Mouse (Mus musculus) midbrain, embryonic 16.5 days (tissue): ENCODE results near the gene Slc12a8. TPM values are rescaled to one million over a fixed set of nuclear protein-coding genes. Genes with fewer than 3 reads are reported as not detected.

Experiments used
- ATAC-seq: fragments of 200-750 bp; cut with Nextera tagmentation; 2 replicates; pipeline ENCODE4 v1.8.0; 2017; ENCODE audit warnings: moderate TSS enrichment
- H3K27ac ChIP-seq: fragments of 300-500 bp; sonication (generic); 2 replicates; pipeline ENCODE4 v1.5.1; 2014; ENCODE audit warnings: mild to moderate bottlenecking, low read length, mixed read lengths
- H3K27me3 ChIP-seq: fragments of 300-500 bp; sonication (generic); 2 replicates; pipeline ENCODE4 v1.6.1; 2014; ENCODE audit warnings: low read depth, low read length, mixed read lengths; ENCODE audit not compliant: control insufficient read depth, insufficient read depth
- H3K36me3 ChIP-seq: fragments of 300-500 bp; sonication (generic); 2 replicates; pipeline ENCODE4 v1.6.1; 2014; ENCODE audit warnings: mild to moderate bottlenecking, low read length, moderate library complexity, mixed read lengths; ENCODE audit not compliant: control insufficient read depth, insufficient read depth
- H3K4me1 ChIP-seq: fragments of 300-500 bp; sonication (generic); 2 replicates; pipeline ENCODE4 v1.6.1; 2014; ENCODE audit warnings: mild to moderate bottlenecking, low read length, mixed read lengths; ENCODE audit not compliant: control insufficient read depth, insufficient read depth
- H3K4me2 ChIP-seq: fragments of 300-500 bp; sonication (generic); 2 replicates; pipeline ENCODE4 v1.6.1; 2014; ENCODE audit warnings: mild to moderate bottlenecking, low read length, mixed read lengths
- H3K4me3 ChIP-seq: fragments of 300-500 bp; sonication (generic); 2 replicates; pipeline ENCODE4 v1.5.1; 2014; ENCODE audit warnings: low read depth, mild to moderate bottlenecking, low read length, moderate library complexity, mixed read lengths
- H3K9ac ChIP-seq: fragments of 300-500 bp; sonication (generic); 2 replicates; pipeline ENCODE4 v1.6.1; 2014; ENCODE audit warnings: low read depth, low read length, mixed read lengths
- H3K9me3 ChIP-seq: fragments of 300-500 bp; sonication (generic); replicated peaks from 2 replicates; pipeline ENCODE4 v1.6.1; 2014; ENCODE audit warnings: mild to moderate bottlenecking, low read length, mixed read lengths; ENCODE audit not compliant: control insufficient read depth, poor library complexity, severe bottlenecking
- WGBS: fragments of 180-500 bp; shearing (Covaris S2); extraction: QIAGEN DNeasy Blood & Tissue Kit; methylation state at CpG from one replicate; pipeline ENCODE4 v1.1.7; 2014; 5-methylcytosine and 5-hydroxymethylcytosine counted together
- polyA plus RNA-seq: library from polyadenylated mRNA; unstranded; fragments of >200 nt; fragmentation: Nextera tagmentation; extraction: Ambion mirVana; gene quantifications from 2 replicates; pipeline ENCODE4 v1.2.1, GENCODE M21; 2015

The Slc12a8 gene
- polyA plus RNA-seq, 1 experiment from 2014 or later, result 1.1 TPM

DNA sequence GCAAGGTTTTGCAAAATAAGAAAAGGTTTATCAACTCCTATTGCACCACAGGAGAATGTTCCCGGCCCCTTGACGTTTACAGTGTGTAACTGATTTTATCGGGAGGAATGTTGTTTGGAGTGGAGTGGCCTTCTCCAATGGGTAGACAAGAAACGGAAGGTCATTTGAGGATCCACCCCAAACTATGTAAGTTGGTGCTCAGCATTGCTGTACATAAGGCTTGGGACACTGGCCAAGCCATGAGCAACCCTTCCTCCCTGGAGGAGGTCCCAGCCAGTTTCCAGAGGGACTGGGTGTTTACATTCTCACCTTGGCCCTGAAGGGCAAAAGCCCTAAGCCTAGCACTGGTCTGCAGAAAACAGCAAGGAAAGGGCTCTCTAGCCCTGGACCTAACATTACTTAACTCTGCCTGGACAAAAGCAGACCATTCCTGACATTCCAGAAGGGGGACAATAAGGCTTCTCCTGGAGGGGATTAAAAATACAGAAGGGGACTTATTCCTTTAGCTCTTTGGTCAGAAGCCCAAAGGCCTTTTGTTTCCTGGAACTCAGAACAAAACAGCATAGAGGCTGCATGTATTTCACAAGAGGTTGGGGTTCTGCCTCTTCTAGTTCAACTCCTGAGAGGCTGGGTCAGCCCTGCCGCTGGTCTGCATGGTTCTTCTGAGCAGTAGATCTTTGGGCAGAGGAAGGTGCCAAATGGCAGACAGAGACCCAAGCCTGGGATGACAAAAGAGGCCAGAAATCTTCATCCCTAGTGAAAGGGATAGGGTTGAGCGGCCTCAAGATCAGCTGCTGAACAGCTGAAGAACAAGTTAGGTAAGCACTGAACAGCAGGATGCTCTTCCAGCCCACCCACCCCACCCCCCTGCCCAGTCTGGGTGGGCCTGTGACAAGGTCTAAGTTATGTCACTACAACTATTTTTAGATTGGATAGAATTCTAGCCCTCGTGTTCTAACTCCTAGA, 159.5 kb downstream of the Slc12a8 start:
- no peak overlapping the region for H3K4me2 ChIP-seq
- 72% methylated on average over 7 of the region's 7 CpGs for WGBS

DNA sequence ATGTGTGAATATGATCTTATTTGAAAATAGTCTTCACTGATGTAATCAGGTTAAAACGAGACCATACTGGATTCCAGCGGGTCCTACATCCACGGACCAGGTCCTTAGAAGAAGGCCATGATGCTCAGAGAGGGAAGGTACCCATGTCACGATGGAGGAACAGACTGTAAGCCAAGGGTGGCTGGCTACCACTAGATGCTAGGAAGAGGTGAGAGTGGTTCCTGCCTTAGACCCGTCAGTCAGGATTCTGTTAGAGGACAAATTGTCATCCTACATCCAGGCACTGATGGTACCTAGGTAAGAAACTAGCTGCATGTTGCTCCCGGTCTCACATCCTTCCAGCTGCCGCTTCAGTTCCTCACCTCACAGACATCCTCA, 160.2 kb downstream of the Slc12a8 start:
- no peak for ATAC-seq
- Histone ChIP-seq H3K36me3 (no peaks in the 10 kb centered on the region), H3K9ac (no peak overlapping the region), H3K27ac (no peak overlapping the region), H3K4me2 (no peak overlapping the region), H3K27me3 (no peaks in the 10 kb centered on the region), H3K9me3 (no peaks in the 10 kb centered on the region), H3K4me1 (no peaks in the 10 kb centered on the region), H3K4me3 (no peak overlapping the region)
- WGBS, result 93% methylated on average over 7 of the region's 7 CpGs

More for the DNA sequence above, 159.5 kb downstream of the Slc12a8 start:
- Histone ChIP-seq H3K4me1 (no peaks in the 10 kb centered on the region), H3K36me3 (no peaks in the 10 kb centered on the region), H3K9ac (no peak overlapping the region), H3K9me3 (no peaks in the 10 kb centered on the region), H3K27ac (no peak overlapping the region), H3K4me3 (no peak overlapping the region), H3K27me3 (no peaks in the 10 kb centered on the region)
- ATAC-seq, result no peak

GRCm38 (mm10) chr16:33677901-33678300, 160.8 kb downstream of the Slc12a8 start:
- Histone ChIP-seq H3K4me1 (no peaks in the 10 kb centered on the region), H3K9ac (no peak overlapping the region), H3K4me3 (no peak overlapping the region), H3K27ac (no peak overlapping the region), H3K27me3 (no peaks in the 10 kb centered on the region), H3K4me2 (no peak overlapping the region), H3K36me3 (no peaks in the 10 kb centered on the region), H3K9me3 (no peaks in the 10 kb centered on the region)
- 91% methylated on average over 5 of the region's 5 CpGs for WGBS
- ATAC-seq, result no peak

DNA sequence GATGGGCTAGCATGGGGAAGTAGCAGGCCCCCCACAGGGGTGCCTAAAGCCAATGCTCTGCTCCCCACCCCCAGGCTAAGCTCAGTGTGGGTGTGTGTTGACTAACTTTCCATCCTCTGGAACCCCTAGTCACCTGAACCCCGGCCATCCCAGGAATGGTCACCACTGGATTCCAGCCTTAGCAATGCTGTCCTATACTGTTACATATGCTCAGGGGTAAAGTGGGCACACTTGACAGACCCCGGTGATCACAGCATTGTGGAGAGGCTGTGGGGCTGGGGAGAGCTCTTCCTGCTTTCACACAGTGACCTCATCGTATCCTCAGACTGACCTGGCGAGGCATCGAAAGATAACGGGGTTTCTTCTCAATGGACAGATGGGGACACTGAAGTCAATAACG, 163.1 kb downstream of the Slc12a8 start:
- Histone ChIP-seq H3K9me3 (no peaks in the 10 kb centered on the region), H3K4me3 (no peak overlapping the region), H3K27ac (no peak overlapping the region), H3K4me2 (no peak overlapping the region), H3K27me3 (no peaks in the 10 kb centered on the region), H3K36me3 (no peaks in the 10 kb centered on the region), H3K9ac (no peak overlapping the region), H3K4me1 (no peaks in the 10 kb centered on the region)
- no peak for ATAC-seq
- 82% methylated on average over 7 of the region's 7 CpGs for whole genome bisulfite sequencing

DNA sequence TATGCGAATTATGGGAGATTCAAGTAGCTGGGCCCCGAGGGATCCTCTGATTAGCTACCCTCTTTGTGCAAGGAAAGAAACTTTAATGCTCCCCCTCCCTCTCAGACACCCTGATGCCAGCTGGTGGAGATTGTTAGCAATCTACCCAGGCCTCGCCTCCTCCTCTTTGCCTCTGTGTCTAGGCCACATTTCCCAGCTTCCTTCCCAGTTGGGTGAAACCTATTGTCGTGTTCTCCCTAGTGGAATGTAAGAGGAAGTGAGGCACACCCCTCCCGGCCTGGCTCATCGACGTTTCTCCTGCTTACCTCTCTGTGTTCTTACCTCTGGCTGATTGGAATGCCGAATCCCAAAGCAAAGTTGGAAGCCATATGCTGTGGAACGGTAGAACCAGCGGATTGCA, 163.7 kb downstream of the Slc12a8 start:
- H3K4me1 ChIP-seq, result no peaks in the 10 kb centered on the region
- no peak overlapping the region for H3K9ac ChIP-seq
- H3K9me3 ChIP-seq, result no peaks in the 10 kb centered on the region
- 60% methylated on average over 10 of the region's 10 CpGs for WGBS
- no peak overlapping the region for H3K4me2 ChIP-seq
- no peak for ATAC-seq
- H3K27ac ChIP-seq, result no peak overlapping the region
- H3K36me3 ChIP-seq, result no peaks in the 10 kb centered on the region
- H3K4me3 ChIP-seq, result no peak overlapping the region
- no peaks in the 10 kb centered on the region for H3K27me3 ChIP-seq

- no peak overlapping the region for H3K4me3 ChIP-seq
- H3K27ac ChIP-seq, result no peak overlapping the region
- no peaks in the 10 kb centered on the region for H3K27me3 ChIP-seq
- no peak overlapping the region for H3K4me2 ChIP-seq
- H3K4me1 ChIP-seq, result no peaks in the 10 kb centered on the region
- ATAC-seq, result no peak
- H3K9me3 ChIP-seq, result no peaks in the 10 kb centered on the region
- H3K9ac ChIP-seq, result no peak overlapping the region
- no peaks in the 10 kb centered on the region for H3K36me3 ChIP-seq
Observed at GRCm38 (mm10) chr16:33681661-33682060, 164.5 kb downstream of the Slc12a8 start.

DNA sequence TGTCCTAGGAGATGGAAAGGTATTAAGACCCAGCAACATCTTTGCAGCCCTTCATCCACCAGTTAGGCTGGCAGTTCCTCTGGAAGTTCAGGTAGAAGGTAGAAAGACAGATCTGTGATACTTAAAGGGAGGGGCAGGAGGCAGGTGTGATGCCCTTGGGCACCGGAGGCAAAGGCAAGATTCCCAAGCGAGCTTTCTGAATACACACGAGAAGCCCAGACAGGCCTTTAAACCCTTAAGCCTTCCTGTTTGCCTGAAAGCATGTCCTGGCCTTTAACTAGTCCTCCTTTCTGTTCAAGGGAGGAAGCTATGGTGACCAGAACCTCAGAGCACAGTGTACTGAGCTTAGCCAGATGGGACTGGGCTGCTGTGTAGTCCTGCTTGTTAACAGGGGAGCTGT, 165.5 kb downstream of the Slc12a8 start:
- H3K9me3 ChIP-seq, result no peaks in the 10 kb centered on the region
- WGBS, result 70% methylated on average over 3 of the region's 3 CpGs
- H3K27ac ChIP-seq, result no peak overlapping the region
- no peak for ATAC-seq
- H3K36me3 ChIP-seq, result no peaks in the 10 kb centered on the region
- H3K4me2 ChIP-seq, result no peak overlapping the region
- no peak overlapping the region for H3K9ac ChIP-seq
- no peaks in the 10 kb centered on the region for H3K4me1 ChIP-seq
- no peaks in the 10 kb centered on the region for H3K27me3 ChIP-seq
- no peak overlapping the region for H3K4me3 ChIP-seq

GRCm38 (mm10) chr16:33683206-33684161, 166.4 kb downstream of the Slc12a8 start:
- Histone ChIP-seq H3K27me3 (no peaks in the 10 kb centered on the region), H3K36me3 (no peaks in the 10 kb centered on the region), H3K4me1 (no peaks in the 10 kb centered on the region; the same call in 1 of the 2 replicates), H3K4me2 (peak overlapping the region; percentile 81), H3K27ac (peak overlapping the region; percentile 20; the same call in 1 of the 2 replicates), H3K9ac (no peak overlapping the region; the same call in 1 of the 2 replicates), H3K4me3 (peak overlapping the region; percentile 69), H3K9me3 (no peaks in the 10 kb centered on the region)
- ATAC-seq, result 0 out of 2 replicates have a peak, but pooled peaks have one; percentile 16
- 62% methylated on average over 13 of the region's 13 CpGs for WGBS
